Mouse (Mus musculus): ENCODE data around the gene Abcg4.

- no peak for TF ChIP-seq EP300 (IDR thresholded peaks at IDR 0.05; ENCODE audit: low read depth)
- TF ChIP-seq CTCF (IDR thresholded peaks at IDR 0.05; ENCODE audit: low read depth): no peak
Measured at GRCm38 (mm10) chr9:44309756-44310155, 21.3 kb upstream of the Abcg4 start.
